Mouse (Mus musculus) megakaryocyte, adult 5-6 weeks (primary cell): Measurements from ENCODE around the gene Urah. TPM values are rescaled to one million over a fixed set of nuclear protein-coding genes. Genes with fewer than 3 reads are reported as not detected.
A peak's percentile ranks its signal among the peaks of the same experiment; 100 is the strongest.

Experiments used
- ATAC-seq: 2 replicates; pipeline ENCODE4 v1.8.0; 2016; ENCODE audit warnings: mild to moderate bottlenecking, inconsistent platforms; ENCODE audit not compliant: poor library complexity, severe bottlenecking
- total RNA-seq, 2 experiments: library from RNA; stranded (forward) in 1 of 2; stranded (reverse) in 1 of 2; fragments of 153-499, 151-499 nt in 1 of 2; fragments of 221-1000, 200-1000 nt in 1 of 2; gene quantifications; 2 replicates each; pipeline versions ENCODE4 v1.2.3 to v1.2.4; 2015 to 2017

Gene Urah
- total RNA-seq, 2 experiments from 2014 or later = not detected

DNA sequence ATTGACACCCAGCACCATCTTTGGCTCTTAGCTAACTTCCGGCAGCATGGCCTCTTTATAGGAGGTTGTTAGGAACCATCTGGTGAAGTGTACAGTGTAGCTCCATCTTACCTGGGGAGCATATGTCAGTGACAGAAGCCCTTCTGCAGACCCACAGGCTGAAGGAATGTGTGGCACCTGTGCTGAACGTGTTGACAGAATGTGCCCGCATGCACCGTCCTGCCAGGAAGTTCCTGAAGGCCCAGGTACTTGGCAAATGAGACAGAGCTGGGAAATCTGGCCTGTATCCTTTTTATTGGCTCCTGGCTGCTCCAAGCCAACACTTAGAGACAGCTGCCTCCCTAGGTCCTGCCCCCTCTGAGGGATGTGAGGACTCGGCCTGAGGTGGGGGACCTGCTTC, 25.9 kb downstream of the Urah start:
- ATAC-seq = no peak

DNA sequence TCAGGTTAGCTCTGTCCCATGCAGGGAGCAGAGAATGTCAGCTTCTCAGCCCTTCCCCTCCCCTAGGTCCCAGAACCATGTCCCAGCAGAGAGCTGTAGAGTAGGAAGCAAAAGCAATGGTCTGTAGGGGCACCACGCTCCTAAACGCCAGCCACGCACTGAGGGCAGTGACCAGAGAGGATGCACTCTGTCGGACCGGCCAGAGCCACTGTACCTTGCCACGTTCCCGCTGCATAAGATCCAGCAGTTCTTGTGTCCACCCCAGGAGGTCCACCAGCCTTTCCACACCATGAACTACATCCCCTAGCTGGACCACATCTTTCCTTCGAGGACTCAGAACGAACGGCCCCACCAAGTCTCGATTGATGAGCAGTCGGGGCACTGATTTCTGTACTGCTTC, 29.9 kb downstream of the Urah start:
- no peak for ATAC-seq

- ATAC-seq = peak; percentile 74
These were observed 39.4 kb downstream of the Urah start for GRCm38 (mm10) chr7:140874224-140874623.

GRCm38 (mm10) chr7:140877364-140877763, 42.5 kb downstream of the Urah start:
- ATAC-seq = peak; percentile 55

GRCm38 (mm10) chr7:140879355-140879754, 44.5 kb downstream of the Urah start:
- peak; percentile 16; the same call in 1 of the 2 replicates for ATAC-seq

DNA sequence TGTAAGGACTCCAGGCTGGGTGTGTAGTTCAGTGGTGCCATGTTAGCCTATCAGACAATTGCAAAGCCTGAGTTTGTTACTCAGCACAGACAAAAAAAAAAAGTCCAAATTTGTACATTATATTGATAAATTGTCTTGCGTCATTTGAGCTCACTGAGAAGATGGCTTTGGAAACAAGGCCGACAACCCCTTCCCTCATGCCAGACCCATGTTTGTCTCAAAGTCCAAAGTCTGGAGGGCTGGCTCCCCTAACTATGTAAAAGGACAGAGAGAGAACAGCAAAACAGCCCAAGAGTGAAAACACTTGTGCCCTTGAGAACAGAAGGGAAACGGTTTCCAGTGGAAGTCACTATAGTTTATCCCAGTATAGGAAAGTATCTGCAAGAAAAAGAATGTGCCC, 45.6 kb downstream of the Urah start:
- no peak for ATAC-seq

- ATAC-seq = no peak
These were observed 46.2 kb downstream of the Urah start for GRCm38 (mm10) chr7:140880865-140881515.

- ATAC-seq = peak; percentile 90
These were observed 47.1 kb downstream of the Urah start, which contains the start of the genes Psmd13 and Sirt3 for GRCm38 (mm10) chr7:140881696-140882468. Gene Psmd13 (plus strand): TSS chr7:140881968. Gene Sirt3 (minus strand): TSS chr7:140882309.

DNA sequence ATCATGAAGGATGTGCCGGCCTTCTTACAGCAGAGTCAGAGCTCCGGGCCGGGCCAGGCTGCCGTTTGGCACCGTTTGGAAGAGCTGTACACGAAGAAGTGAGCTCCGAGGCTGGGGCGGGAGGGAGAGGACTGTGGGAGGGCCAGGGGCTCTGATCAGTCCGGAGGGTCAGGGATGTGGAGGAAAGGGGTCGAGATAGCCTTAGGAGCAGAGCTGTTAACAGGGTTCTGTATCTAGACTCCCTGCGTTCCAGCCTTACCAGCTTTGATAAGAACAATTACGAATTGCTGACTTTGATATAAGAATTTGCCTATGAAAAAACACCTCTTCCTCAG, 47.6 kb downstream of the Urah start:
- ATAC-seq = no peak

Other genes starting within 250 kb of the Urah start
- not detected in 2 replicates for gene Olfr46, start 233.7 kb upstream of the Urah start, total RNA-seq (2015)
- gene Olfr46, start 233.7 kb upstream of the Urah start, total RNA-seq (2017) = 0.04 TPM in 1 of 2 replicates, not detected in the other
- not detected in 2 replicates for gene Olfr61, start 206.0 kb upstream of the Urah start, total RNA-seq (2015)
- not detected in 2 replicates for gene Olfr61, start 206.0 kb upstream of the Urah start, total RNA-seq (2017)
- not detected in 2 replicates for gene Olfr53, start 188.6 kb upstream of the Urah start, total RNA-seq (2015)
- gene Olfr53, start 188.6 kb upstream of the Urah start, total RNA-seq (2017) = not detected in 2 replicates
- gene Olfr539, start 175.1 kb upstream of the Urah start, total RNA-seq (2015) = not detected in 2 replicates
- gene Olfr539, start 175.1 kb upstream of the Urah start, total RNA-seq (2017) = not detected in 2 replicates
- gene Olfr45, start 153.1 kb upstream of the Urah start, total RNA-seq (2015) = not detected in 2 replicates
- gene Olfr45, start 153.1 kb upstream of the Urah start, total RNA-seq (2017) = not detected in 2 replicates
- gene Olfr541, start 137.8 kb upstream of the Urah start, total RNA-seq (2015) = not detected in 2 replicates
- not detected in 2 replicates for gene Olfr541, start 137.8 kb upstream of the Urah start, total RNA-seq (2017)
- not detected in 2 replicates for gene Cyp2e1, start 71.3 kb upstream of the Urah start, total RNA-seq (2015)
- gene Cyp2e1, start 71.3 kb upstream of the Urah start, total RNA-seq (2017) = not detected in 2 replicates
- 0.21 and 0.69 TPM in 2 replicates for gene Syce1, start 47.2 kb upstream of the Urah start, total RNA-seq (2015)
- 0.15 and 0.73 TPM in 2 replicates for gene Syce1, start 47.2 kb upstream of the Urah start, total RNA-seq (2017)
- 0.16 TPM in 1 of 2 replicates, not detected in the other for gene Zfp941, start 12.8 kb upstream of the Urah start, total RNA-seq (2015)
- 0.22 and 0.33 TPM in 2 replicates for gene Zfp941, start 12.8 kb upstream of the Urah start, total RNA-seq (2017)
- not detected in 2 replicates for gene Scgb1c1, start 10.5 kb downstream of the Urah start, total RNA-seq (2015)
- gene Scgb1c1, start 10.5 kb downstream of the Urah start, total RNA-seq (2017) = not detected in 2 replicates
- not detected in 2 replicates for gene Odf3, start 12.8 kb downstream of the Urah start, total RNA-seq (2015)
- not detected in 2 replicates for gene Odf3, start 12.8 kb downstream of the Urah start, total RNA-seq (2017)
- gene Gm45785, start 21.3 kb downstream of the Urah start, total RNA-seq (2015) = not detected in 2 replicates
- gene Gm45785, start 21.3 kb downstream of the Urah start, total RNA-seq (2017) = not detected in 2 replicates
- 41.7 and 44.7 TPM in 2 replicates for gene Ric8a, start 21.9 kb downstream of the Urah start, total RNA-seq (2015)
- gene Ric8a, start 21.9 kb downstream of the Urah start, total RNA-seq (2017) = 29.7 and 30.4 TPM in 2 replicates
- gene Bet1l, start 22.6 kb downstream of the Urah start, total RNA-seq (2015) = 12.9 and 13.2 TPM in 2 replicates
- gene Bet1l, start 22.6 kb downstream of the Urah start, total RNA-seq (2017) = 15.5 and 37.7 TPM in 2 replicates
- gene Psmd13, start 47.0 kb downstream of the Urah start, total RNA-seq (2015) = 87.5 and 89.5 TPM in 2 replicates
- gene Psmd13, start 47.0 kb downstream of the Urah start, total RNA-seq (2017) = 165 and 167 TPM in 2 replicates
- gene Sirt3, start 47.3 kb downstream of the Urah start, total RNA-seq (2015) = 7.9 and 9.1 TPM in 2 replicates
- gene Sirt3, start 47.3 kb downstream of the Urah start, total RNA-seq (2017) = 6.7 and 9.5 TPM in 2 replicates
- gene Cox8b, start 65.4 kb downstream of the Urah start, total RNA-seq (2015) = not detected in 2 replicates
- gene Cox8b, start 65.4 kb downstream of the Urah start, total RNA-seq (2017) = not detected in 2 replicates
- not detected in 2 replicates for gene Nlrp6, start 85.9 kb downstream of the Urah start, total RNA-seq (2015)
- gene Nlrp6, start 85.9 kb downstream of the Urah start, total RNA-seq (2017) = not detected in 2 replicates
- 8.7 and 9.3 TPM in 2 replicates for gene Pgghg, start 106.4 kb downstream of the Urah start, total RNA-seq (2015)
- 7.8 and 10.2 TPM in 2 replicates for gene Pgghg, start 106.4 kb downstream of the Urah start, total RNA-seq (2017)
- gene Ifitm5, start 115.3 kb downstream of the Urah start, total RNA-seq (2015) = 0.78 and 2.3 TPM in 2 replicates
- gene Ifitm5, start 115.3 kb downstream of the Urah start, total RNA-seq (2017) = 1.3 TPM in 1 of 2 replicates, not detected in the other
- not detected in 2 replicates for gene Gm45717, start 120.9 kb downstream of the Urah start, total RNA-seq (2015)
- gene Gm45717, start 120.9 kb downstream of the Urah start, total RNA-seq (2017) = 0.88 TPM in 1 of 2 replicates, not detected in the other
- gene Ifitm2, start 121.0 kb downstream of the Urah start, total RNA-seq (2015) = 773 and 813 TPM in 2 replicates
- gene Ifitm2, start 121.0 kb downstream of the Urah start, total RNA-seq (2017) = 401 and 447 TPM in 2 replicates
- gene Ifitm1, start 132.2 kb downstream of the Urah start, total RNA-seq (2015) = 110 and 111 TPM in 2 replicates
- 48.4 and 56.3 TPM in 2 replicates for gene Ifitm1, start 132.2 kb downstream of the Urah start, total RNA-seq (2017)
- 2,002 and 2,201 TPM in 2 replicates for gene Ifitm3, start 175.8 kb downstream of the Urah start, total RNA-seq (2015)
- gene Ifitm3, start 175.8 kb downstream of the Urah start, total RNA-seq (2017) = 715 and 839 TPM in 2 replicates
- gene Ifitm6, start 182.9 kb downstream of the Urah start, total RNA-seq (2015) = 1,773 and 2,031 TPM in 2 replicates
- 1,518 and 1,657 TPM in 2 replicates for gene Ifitm6, start 182.9 kb downstream of the Urah start, total RNA-seq (2017)
- gene Gm17387, start 194.1 kb downstream of the Urah start, total RNA-seq (2015) = not detected in 2 replicates
- gene Gm17387, start 194.1 kb downstream of the Urah start, total RNA-seq (2017) = not detected in 2 replicates
- 1.5 and 3.0 TPM in 2 replicates for gene B4galnt4, start 226.1 kb downstream of the Urah start, total RNA-seq (2015)
- 1.7 and 2.5 TPM in 2 replicates for gene B4galnt4, start 226.1 kb downstream of the Urah start, total RNA-seq (2017)
- 6.7 and 9.7 TPM in 2 replicates for gene Pkp3, start 243.2 kb downstream of the Urah start, total RNA-seq (2015)
- gene Pkp3, start 243.2 kb downstream of the Urah start, total RNA-seq (2017) = 3.8 and 6.1 TPM in 2 replicates